Mouse (Mus musculus) testis, adult 2 months (tissue): ENCODE results near the gene Foxp1. TPM values are rescaled to one million over a fixed set of nuclear protein-coding genes. Genes with fewer than 3 reads are reported as not detected.

Source experiments
- H3K27ac ChIP-seq: fragments of 200-500 bp; 2 replicates; pipeline ENCODE4 v1.5.1; 2012; ENCODE audit warnings: low read depth, low read length; ENCODE audit not compliant: control insufficient read depth, insufficient read depth
- H3K27me3 ChIP-seq: fragments of 200-500 bp; 2 replicates; pipeline ENCODE4 v1.6.1; 2012; ENCODE audit warnings: mild to moderate bottlenecking, low read length, moderate library complexity; ENCODE audit not compliant: control insufficient read depth, insufficient read depth
- H3K36me3 ChIP-seq: fragments of 200-500 bp; 2 replicates; pipeline ENCODE4 v1.6.1; 2012; ENCODE audit warnings: mild to moderate bottlenecking, low read length; ENCODE audit not compliant: control insufficient read depth, insufficient read depth
- H3K4me1 ChIP-seq: fragments of 200-500 bp; 2 replicates; pipeline ENCODE4 v1.6.1; 2012; ENCODE audit warnings: low read length; ENCODE audit not compliant: control insufficient read depth, insufficient read depth
- H3K4me3 ChIP-seq: fragments of 200-500 bp; 2 replicates; pipeline ENCODE4 v1.5.1; 2012; ENCODE audit warnings: low read depth, mild to moderate bottlenecking, low read length, moderate library complexity, mixed read lengths; ENCODE audit not compliant: control insufficient read depth
- CTCF ChIP-seq: fragments of 200-500 bp; IDR thresholded peaks from 2 replicates; pipeline ENCODE4 v1.5.1; 2012; ENCODE audit warnings: low read depth, mild to moderate bottlenecking, inconsistent platforms, low read length, moderate library complexity; ENCODE audit not compliant: control insufficient read depth, insufficient read depth, insufficient replicate concordance
- POLR2A ChIP-seq: fragments of 200-500 bp; IDR thresholded peaks from 2 replicates; pipeline ENCODE4 v1.6.1; 2012; ENCODE audit warnings: low read depth, mild to moderate bottlenecking, inconsistent platforms, low read length, moderate library complexity; ENCODE audit not compliant: control insufficient read depth
- polyA plus RNA-seq: library from polyadenylated mRNA; depleted of rRNA; stranded (reverse); fragments of >200 nt; gene quantifications from 2 replicates; pipeline ENCODE4 v1.2.3, GENCODE M21; 2012

Gene Foxp1
- polyA plus RNA-seq, 1 experiment, result 34.8 TPM

GRCm38 (mm10) chr6:99030251-99030650 lies 492.3 kb downstream of the Foxp1 start:
- Histone ChIP-seq H3K27me3 (no peaks in the 10 kb centered on the region), H3K27ac (no peak overlapping the region)

DNA sequence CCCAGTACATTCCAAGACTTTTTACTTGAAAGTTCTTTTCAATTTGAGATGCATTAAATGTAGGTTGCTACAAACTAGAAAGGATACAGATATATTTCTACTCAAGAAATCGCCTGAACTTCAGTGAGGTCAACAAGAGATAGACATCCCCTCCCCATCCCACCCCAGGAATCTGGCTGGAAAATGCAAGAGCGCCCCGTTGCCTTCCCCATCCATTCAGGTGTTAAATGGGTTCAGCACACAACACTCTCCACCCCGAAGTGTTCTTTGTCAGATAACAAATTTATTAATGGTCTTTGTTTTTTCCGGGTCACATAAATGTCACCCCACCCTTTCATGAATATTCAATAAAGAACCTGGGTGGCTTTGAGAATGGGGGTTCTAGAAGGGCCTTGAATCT lies 493.1 kb downstream of the Foxp1 start:
- H3K4me1 ChIP-seq, result peaks cover 13% of the 10 kb centered on the region
- H3K27ac ChIP-seq, result no peak overlapping the region
- TF ChIP-seq POLR2A (no peak), CTCF (no peak)
- no peak overlapping the region for H3K4me3 ChIP-seq
- no peaks in the 10 kb centered on the region for H3K27me3 ChIP-seq
- no peaks in the 10 kb centered on the region for H3K36me3 ChIP-seq

More at GRCm38 (mm10) chr6:99030251-99030650, 492.3 kb downstream of the Foxp1 start:
- H3K4me3 ChIP-seq, result no peak overlapping the region
- H3K4me1 ChIP-seq, result peaks cover 13% of the 10 kb centered on the region
- TF ChIP-seq CTCF (no peak), POLR2A (no peak)
- no peaks in the 10 kb centered on the region for H3K36me3 ChIP-seq

GRCm38 (mm10) chr6:99028989-99029305 lies 493.6 kb downstream of the Foxp1 start:
- Histone ChIP-seq H3K4me1 (peaks cover 13% of the 10 kb centered on the region), H3K36me3 (no peaks in the 10 kb centered on the region), H3K27ac (peak overlapping the region; percentile 64), H3K4me3 (peak overlapping the region; percentile 90), H3K27me3 (no peaks in the 10 kb centered on the region)
- no peak for TF ChIP-seq POLR2A
- no peak for TF ChIP-seq CTCF

GRCm38 (mm10) chr6:99028161-99028988 lies 494.1 kb downstream of the Foxp1 start:
- peak overlapping the region; percentile 90 for H3K4me3 ChIP-seq
- peaks cover 13% of the 10 kb centered on the region for H3K4me1 ChIP-seq
- H3K36me3 ChIP-seq, result no peaks in the 10 kb centered on the region
- no peaks in the 10 kb centered on the region for H3K27me3 ChIP-seq
- H3K27ac ChIP-seq, result peak overlapping the region; percentile 64
- TF ChIP-seq POLR2A (no peak), CTCF (no peak)

GRCm38 (mm10) chr6:99027542-99028160 lies 494.9 kb downstream of the Foxp1 start:
- H3K4me3 ChIP-seq, result peak overlapping the region; percentile 90
- peak overlapping the region; percentile 39 for H3K27ac ChIP-seq
- TF ChIP-seq POLR2A (no peak), CTCF (no peak)
- no peaks in the 10 kb centered on the region for H3K27me3 ChIP-seq
- no peaks in the 10 kb centered on the region for H3K36me3 ChIP-seq
- H3K4me1 ChIP-seq, result peaks cover 13% of the 10 kb centered on the region

DNA sequence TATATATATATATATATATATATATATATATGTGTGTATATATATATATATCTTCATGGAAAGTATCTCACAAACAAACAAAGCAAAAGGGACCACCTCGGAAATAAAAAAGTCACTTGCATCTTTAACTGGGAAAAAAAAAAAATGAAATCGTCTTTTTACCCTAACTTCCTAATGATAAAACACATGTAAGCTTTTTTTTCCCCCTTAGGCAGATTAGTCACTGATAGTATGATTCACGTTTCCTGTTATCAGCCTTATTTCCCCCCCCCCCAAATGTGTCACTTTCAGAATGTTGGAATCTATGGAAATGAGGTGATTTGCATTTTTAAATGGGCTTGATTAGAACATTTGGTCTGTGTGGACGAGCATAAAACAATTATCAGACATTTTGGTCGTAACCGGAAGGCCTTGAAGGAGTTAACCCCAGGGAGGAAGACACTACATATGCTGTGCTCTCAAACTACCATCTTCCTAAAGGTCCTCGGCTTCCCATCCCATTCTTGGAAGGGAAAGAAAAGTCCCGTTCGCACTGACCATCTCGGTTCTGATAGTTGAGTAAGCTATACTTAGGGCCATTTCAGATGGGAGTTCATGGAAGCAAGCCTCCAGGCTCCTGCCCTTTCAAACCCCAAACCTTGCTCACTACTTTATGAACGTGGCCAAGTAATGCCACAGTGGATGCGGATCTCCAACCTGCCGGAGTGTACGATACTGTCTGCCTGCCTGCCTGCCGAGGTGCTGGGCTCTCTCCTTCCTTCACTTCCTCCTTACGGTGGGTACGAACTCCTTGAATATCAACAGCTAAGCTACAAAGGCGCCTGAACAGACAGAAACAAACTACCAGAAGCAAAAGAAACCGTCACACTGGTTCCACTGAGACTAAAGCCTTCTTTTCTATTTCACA lies 495.6 kb downstream of the Foxp1 start:
- Histone ChIP-seq H3K36me3 (no peaks in the 10 kb centered on the region), H3K4me1 (peaks cover 13% of the 10 kb centered on the region), H3K4me3 (peak overlapping the region; percentile 90), H3K27ac (no peak overlapping the region), H3K27me3 (no peaks in the 10 kb centered on the region)
- no peak for TF ChIP-seq POLR2A
- no peak for TF ChIP-seq CTCF

DNA sequence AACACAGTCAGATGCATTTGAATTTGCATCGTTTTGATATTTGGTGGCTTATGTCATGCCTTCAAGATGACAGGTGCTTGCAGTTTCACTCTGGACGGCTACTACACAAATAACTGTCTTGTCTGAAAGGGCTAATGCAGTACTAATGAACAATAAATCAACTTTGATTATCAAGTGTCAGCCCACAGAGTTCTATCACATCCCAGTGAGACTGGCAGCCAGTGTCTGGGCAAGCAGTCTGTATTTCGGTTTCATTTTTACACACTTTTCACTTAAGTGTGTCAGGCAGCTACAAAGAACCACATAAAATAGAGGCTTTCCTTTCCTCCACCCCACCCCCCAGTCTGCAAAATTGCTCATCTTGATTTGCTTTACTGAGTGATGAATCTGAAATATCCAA lies 496.5 kb downstream of the Foxp1 start:
- Histone ChIP-seq H3K36me3 (no peaks in the 10 kb centered on the region), H3K4me1 (peaks cover 13% of the 10 kb centered on the region), H3K4me3 (no peak overlapping the region), H3K27ac (no peak overlapping the region), H3K27me3 (no peaks in the 10 kb centered on the region)
- TF ChIP-seq CTCF (no peak), POLR2A (no peak)
